Comparison of ENCODE assay signal across 13 mouse cellular contexts in genomic region chr3:107433614-107434013, GRCm38 (mm10). TPM values are rescaled to one million over a fixed set of nuclear protein-coding genes. Genes with fewer than 3 reads are reported as not detected.
A peak's percentile ranks its signal among the peaks of the same experiment; 100 is the strongest.
DNase-seq lines count a peak whose midpoint lies in the region; TF ChIP-seq lines count a peak whose summit lies in the region.
"Had no signal": no experiment of that assay in that cellular context is flagged by ENCODE, and none has a peak within 500 bp of the region (broad histone marks: within the 10 kb centered on the region; RNA-seq: fewer than 3 reads in every experiment).

No protein-coding gene starts in this region.

- no peak overlapping the region for H3K4me3 ChIP-seq in layer of hippocampus, adult 2 months
- H3K4me3 ChIP-seq: megakaryocyte, embryonic 14.5 days had no signal

- no peak for DNase-seq in layer of hippocampus, adult 2 months (ENCODE audit: low spot score in 2 of 2)
- no peak for DNase-seq in layer of hippocampus, adult 9-10 months (ENCODE audit: low spot score)
- peak; percentile 82 for DNase-seq in Muller cell, postnatal 12 days (ENCODE audit: inconsistent ontology term)
- DNase-seq in adrenal gland, postnatal 14 days: peak; percentile 65
- peak; percentile 37 for DNase-seq in heart, postnatal 25 days (ENCODE audit: low spot score)
- no peak for DNase-seq in thymus, postnatal 14 days
- DNase-seq in embryo, embryonic 9.5 days (ENCODE audit: extremely low spot score): no peak
- DNase-seq: cerebellum, adult 9-11 months; layer of hippocampus, postnatal 36 days; liver; thymus, postnatal 25 days had no signal

- intact Hi-C loops in heart, postnatal 25 days (cut with DNase I): no loop called here

- peak overlapping the region; percentile 62 for H3K27ac ChIP-seq in layer of hippocampus, adult 2 months

- no peak for TF ChIP-seq CTCF in layer of hippocampus, adult 2 months (conservative IDR thresholded peaks at IDR 0.05)

RNA-seq across cellular contexts. Expression of gene Kcnc4, which starts 25.7 kb away (rescaled TPM):
- 10 to 100 TPM; 59.1 to 62.3 TPM for total RNA-seq in layer of hippocampus, adult 2 months (2021)
- total RNA-seq in adrenal gland, postnatal 14 days (2021): 7.4 and 8.1 TPM in 2 replicates
- total RNA-seq in heart, postnatal 25 days (2021): under 1 TPM; 0.06 to 0.16 TPM
- total RNA-seq: hematopoietic stem cell, adult 5-6 weeks had no signal

Comparison
In these comparisons a context has a peak if more than half of its experiments do, and no peak if none do; other contexts are left out.
1. DNase-seq: peak in Muller cell, postnatal 12 days (single experiment), adrenal gland, postnatal 14 days (single experiment) and heart, postnatal 25 days (single experiment); none in layer of hippocampus, adult 2 months (0 of 2), layer of hippocampus, adult 9-10 months (single experiment), thymus, postnatal 14 days (single experiment) and embryo, embryonic 9.5 days (single experiment).